Mouse (Mus musculus): ENCODE measurements around the gene Tmem117. TPM values are rescaled to one million over a fixed set of nuclear protein-coding genes. Genes with fewer than 3 reads are reported as not detected.

Gene Tmem117
- polyA plus RNA-seq, 1 experiment from 2014 or later = 0.78 TPM

- no peaks in the 10 kb centered on the region for H3K36me3 ChIP-seq (replicated peaks)
- no peak overlapping the region for H3K4me2 ChIP-seq
- H3K4me1 ChIP-seq = no peaks in the 10 kb centered on the region
- H3K27ac ChIP-seq = no peak overlapping the region
- H3K4me3 ChIP-seq (replicated peaks) = no peak overlapping the region
- H3K9me3 ChIP-seq = no peaks in the 10 kb centered on the region
- WGBS = 83% methylated on average over 3 of the region's 3 CpGs
- ATAC-seq (ENCODE audit: low FRiP score) = no peak
- no peaks in the 10 kb centered on the region for H3K27me3 ChIP-seq
- no peak overlapping the region for H3K9ac ChIP-seq
Observed at GRCm38 (mm10) chr15:94602441-94602840, 26.6 kb upstream of the Tmem117 start.

- H3K4me1 ChIP-seq = no peaks in the 10 kb centered on the region
- no peak overlapping the region for H3K9ac ChIP-seq
- no peak for ATAC-seq (ENCODE audit: low FRiP score)
- no peak overlapping the region for H3K4me2 ChIP-seq
- 91% methylated on average over 8 of the region's 8 CpGs for WGBS
- no peaks in the 10 kb centered on the region for H3K36me3 ChIP-seq (replicated peaks)
- no peaks in the 10 kb centered on the region for H3K9me3 ChIP-seq
- no peak overlapping the region for H3K27ac ChIP-seq
- no peak overlapping the region for H3K4me3 ChIP-seq (replicated peaks)
- H3K27me3 ChIP-seq = no peaks in the 10 kb centered on the region
Observed at GRCm38 (mm10) chr15:94607768-94608167, 21.3 kb upstream of the Tmem117 start.

- WGBS = 92% methylated on average over 11 of the region's 11 CpGs
- Histone ChIP-seq H3K9ac (no peak overlapping the region), H3K36me3 (replicated peaks) (no peaks in the 10 kb centered on the region), H3K4me2 (no peak overlapping the region), H3K4me1 (no peaks in the 10 kb centered on the region), H3K4me3 (replicated peaks) (no peak overlapping the region), H3K27ac (no peak overlapping the region), H3K27me3 (no peaks in the 10 kb centered on the region), H3K9me3 (no peaks in the 10 kb centered on the region)
- ATAC-seq (ENCODE audit: low FRiP score) = no peak
Observed at GRCm38 (mm10) chr15:94616036-94616435, 13.0 kb upstream of the Tmem117 start.

- H3K27me3 ChIP-seq = no peaks in the 10 kb centered on the region
- no peaks in the 10 kb centered on the region for H3K36me3 ChIP-seq (replicated peaks)
- no peaks in the 10 kb centered on the region for H3K4me1 ChIP-seq
- no peak overlapping the region for H3K4me3 ChIP-seq (replicated peaks)
- ATAC-seq (ENCODE audit: low FRiP score) = no peak
- H3K9ac ChIP-seq = no peak overlapping the region
- H3K4me2 ChIP-seq = no peak overlapping the region
- H3K27ac ChIP-seq = no peak overlapping the region
- H3K9me3 ChIP-seq = no peaks in the 10 kb centered on the region
Observed at GRCm38 (mm10) chr15:94620909-94621308, 8.1 kb upstream of the Tmem117 start.

- H3K27ac ChIP-seq = no peak overlapping the region
- H3K4me2 ChIP-seq = peak overlapping the region; percentile 97
- H3K4me1 ChIP-seq = peaks cover 6% of the 10 kb centered on the region; the same call in 1 of the 2 replicates
- no peaks in the 10 kb centered on the region for H3K36me3 ChIP-seq (replicated peaks)
- peaks cover 32% of the 10 kb centered on the region for H3K27me3 ChIP-seq
- peak overlapping the region; percentile 62 for H3K4me3 ChIP-seq (replicated peaks)
- peak overlapping the region; percentile 69; the same call in 1 of the 2 replicates for H3K9ac ChIP-seq
- peak; percentile 20 for ATAC-seq (ENCODE audit: low FRiP score)
- H3K9me3 ChIP-seq = no peaks in the 10 kb centered on the region
- WGBS = 50% methylated on average over 2 of the region's 2 CpGs
Observed at GRCm38 (mm10) chr15:94628463-94628829, 586 bp upstream of the Tmem117 start.

- Histone ChIP-seq H3K4me2 (no peak overlapping the region), H3K36me3 (replicated peaks) (no peaks in the 10 kb centered on the region), H3K27me3 (peaks cover 32% of the 10 kb centered on the region), H3K4me3 (replicated peaks) (no peak overlapping the region), H3K27ac (no peak overlapping the region), H3K9me3 (no peaks in the 10 kb centered on the region), H3K9ac (no peak overlapping the region), H3K4me1 (peaks cover 6% of the 10 kb centered on the region; the same call in 1 of the 2 replicates)
- 76% methylated on average over 4 of the region's 4 CpGs for WGBS
- ATAC-seq (ENCODE audit: low FRiP score) = no peak
Observed at GRCm38 (mm10) chr15:94630553-94630952, 1.5 kb downstream of the Tmem117 start.

GRCm38 (mm10) chr15:94634524-94634923 lies 5.5 kb downstream of the Tmem117 start:
- no peaks in the 10 kb centered on the region for H3K36me3 ChIP-seq (replicated peaks)
- no peaks in the 10 kb centered on the region for H3K9me3 ChIP-seq
- ATAC-seq (ENCODE audit: low FRiP score) = no peak
- H3K9ac ChIP-seq = no peak overlapping the region
- no peak overlapping the region for H3K4me3 ChIP-seq (replicated peaks)
- H3K27me3 ChIP-seq = peaks cover 20% of the 10 kb centered on the region
- no peaks in the 10 kb centered on the region for H3K4me1 ChIP-seq
- WGBS = 82% methylated on average over 11 of the region's 11 CpGs
- no peak overlapping the region for H3K4me2 ChIP-seq
- no peak overlapping the region for H3K27ac ChIP-seq

GRCm38 (mm10) chr15:94638207-94638606 lies 9.2 kb downstream of the Tmem117 start:
- ATAC-seq (ENCODE audit: low FRiP score) = no peak
- WGBS = 86% methylated on average over 2 of the region's 2 CpGs
- H3K27me3 ChIP-seq = peaks cover 4% of the 10 kb centered on the region; the same call in 1 of the 2 replicates
- H3K4me1 ChIP-seq = no peaks in the 10 kb centered on the region
- H3K9ac ChIP-seq = no peak overlapping the region
- H3K4me2 ChIP-seq = no peak overlapping the region
- H3K4me3 ChIP-seq (replicated peaks) = no peak overlapping the region
- H3K36me3 ChIP-seq (replicated peaks) = no peaks in the 10 kb centered on the region
- no peaks in the 10 kb centered on the region for H3K9me3 ChIP-seq
- H3K27ac ChIP-seq = no peak overlapping the region

GRCm38 (mm10) chr15:94639126-94639525 lies 10.1 kb downstream of the Tmem117 start:
- Histone ChIP-seq H3K9me3 (no peaks in the 10 kb centered on the region), H3K27me3 (peaks cover 11% of the 10 kb centered on the region; the same call in 1 of the 2 replicates), H3K27ac (no peak overlapping the region), H3K4me3 (replicated peaks) (no peak overlapping the region), H3K9ac (no peak overlapping the region), H3K4me2 (no peak overlapping the region), H3K4me1 (no peaks in the 10 kb centered on the region), H3K36me3 (replicated peaks) (no peaks in the 10 kb centered on the region)
- ATAC-seq (ENCODE audit: low FRiP score) = no peak
- 83% methylated on average over 2 of the region's 2 CpGs for WGBS

GRCm38 (mm10) chr15:94646012-94646411 lies 17.0 kb downstream of the Tmem117 start:
- Histone ChIP-seq H3K4me1 (peaks cover 7% of the 10 kb centered on the region), H3K36me3 (replicated peaks) (no peaks in the 10 kb centered on the region), H3K9ac (no peak overlapping the region), H3K9me3 (no peaks in the 10 kb centered on the region), H3K27me3 (peaks cover 58% of the 10 kb centered on the region), H3K4me3 (replicated peaks) (no peak overlapping the region), H3K4me2 (no peak overlapping the region), H3K27ac (no peak overlapping the region)
- WGBS = 17% methylated on average over 6 of the region's 6 CpGs
- ATAC-seq (ENCODE audit: low FRiP score) = no peak

GRCm38 (mm10) chr15:94648430-94648829 lies 19.4 kb downstream of the Tmem117 start:
- Histone ChIP-seq H3K9me3 (no peaks in the 10 kb centered on the region), H3K36me3 (replicated peaks) (no peaks in the 10 kb centered on the region), H3K4me3 (replicated peaks) (no peak overlapping the region), H3K4me2 (no peak overlapping the region), H3K27ac (no peak overlapping the region), H3K27me3 (peaks cover 62% of the 10 kb centered on the region), H3K9ac (no peak overlapping the region), H3K4me1 (peaks cover 16% of the 10 kb centered on the region)
- ATAC-seq (ENCODE audit: low FRiP score) = no peak
- WGBS = 64% methylated on average over 8 of the region's 8 CpGs

- H3K9ac ChIP-seq = no peak overlapping the region
- no peak overlapping the region for H3K4me3 ChIP-seq (replicated peaks)
- WGBS = 51% methylated on average over 17 of the region's 17 CpGs
- peaks cover 16% of the 10 kb centered on the region for H3K4me1 ChIP-seq
- ATAC-seq (ENCODE audit: low FRiP score) = no peak
- peaks cover 60% of the 10 kb centered on the region for H3K27me3 ChIP-seq
- no peaks in the 10 kb centered on the region for H3K9me3 ChIP-seq
- H3K4me2 ChIP-seq = no peak overlapping the region
- no peaks in the 10 kb centered on the region for H3K36me3 ChIP-seq (replicated peaks)
- no peak overlapping the region for H3K27ac ChIP-seq
Observed at GRCm38 (mm10) chr15:94649071-94649765, 20.2 kb downstream of the Tmem117 start.

GRCm38 (mm10) chr15:94649766-94650120 lies 20.7 kb downstream of the Tmem117 start:
- Histone ChIP-seq H3K4me3 (replicated peaks) (no peak overlapping the region), H3K36me3 (replicated peaks) (no peaks in the 10 kb centered on the region), H3K27ac (no peak overlapping the region), H3K9ac (no peak overlapping the region), H3K4me1 (peaks cover 16% of the 10 kb centered on the region), H3K4me2 (no peak overlapping the region), H3K9me3 (no peaks in the 10 kb centered on the region), H3K27me3 (peaks cover 57% of the 10 kb centered on the region)
- WGBS = 68% methylated on average over 13 of the region's 13 CpGs
- ATAC-seq (ENCODE audit: low FRiP score) = no peak

Measured in forebrain, embryonic 12.5 days (tissue).